Mouse (Mus musculus) adrenal gland, postnatal 25 days (tissue): ENCODE results near the gene Olfr54. TPM values are rescaled to one million over a fixed set of nuclear protein-coding genes. Genes with fewer than 3 reads are reported as not detected.
"Not testable (repeated sequence)": the region's sequence is repeated elsewhere in the genome, so short reads cannot be mapped to it uniquely, and the experiment has no call there.

Experiments used
- DNase-seq: peaks from one replicate; pipeline ENCODE4 v3.0.0; 2021; ENCODE audit warnings: mixed read lengths
- long read RNA-seq: library from polyadenylated mRNA; stranded (forward); transcript quantifications from one replicate; pipeline ENCODE4 v2.0.0, GENCODE M21; 2021
- total RNA-seq: library from RNA; stranded (reverse); gene quantifications from 2 replicates; pipeline ENCODE4 v1.2.3, GENCODE M21; 2021

Gene Olfr54
- total RNA-seq = 0.33 and 0.49 TPM in 2 replicates
- long read RNA-seq = 0 reads

- DNase-seq = no peak
These were observed at the start of gene Olfr54 for GRCm38 (mm10) chr11:51013936-51014335. TSS of gene Olfr54 (plus strand) at chr11:51014236.

DNA sequence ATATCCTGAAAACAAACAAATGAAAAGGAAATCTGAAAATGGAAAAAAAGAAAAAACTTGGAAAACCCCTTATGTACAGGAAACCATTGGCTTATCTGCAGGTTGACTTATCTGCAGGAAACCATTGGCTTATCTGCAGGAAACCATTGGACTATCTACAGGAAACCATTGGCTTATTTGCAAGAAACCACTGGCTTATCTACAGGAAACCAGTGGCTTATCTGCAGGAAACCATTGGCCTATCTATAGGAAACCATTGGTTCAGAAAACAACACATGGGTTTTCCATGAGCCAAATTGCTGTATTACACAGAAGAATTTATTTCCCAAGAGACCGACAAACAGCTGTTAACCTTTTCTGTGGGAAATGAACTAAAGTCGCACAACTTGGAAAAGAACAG lies 49.1 kb upstream of the Olfr54 start:
- DNase-seq = no peak

DNA sequence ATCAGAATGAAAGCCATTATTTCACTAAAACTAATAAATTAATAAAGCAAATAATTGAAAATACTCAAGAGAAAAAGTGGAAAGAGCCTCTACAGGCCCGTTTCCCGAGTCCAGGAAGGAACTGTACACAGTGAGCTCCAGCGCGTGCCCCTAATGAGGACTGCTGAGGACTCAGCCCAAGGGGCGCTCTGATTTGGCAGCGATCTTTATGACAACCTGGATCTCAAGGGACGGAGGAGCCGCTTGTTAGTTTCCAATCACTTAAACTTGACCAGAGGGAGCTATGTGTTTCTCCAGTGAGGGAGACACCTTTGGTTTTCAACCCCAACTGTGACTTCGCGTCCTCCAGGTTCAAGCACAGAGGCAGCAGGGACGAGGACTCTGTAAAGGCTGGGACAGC lies 47.8 kb upstream of the Olfr54 start, which contains the start of gene Olfr1378:
TSS of gene Olfr1378 (plus strand) at position 301 of the 400 bp plus-strand sequence.
- DNase-seq = no peak

DNA sequence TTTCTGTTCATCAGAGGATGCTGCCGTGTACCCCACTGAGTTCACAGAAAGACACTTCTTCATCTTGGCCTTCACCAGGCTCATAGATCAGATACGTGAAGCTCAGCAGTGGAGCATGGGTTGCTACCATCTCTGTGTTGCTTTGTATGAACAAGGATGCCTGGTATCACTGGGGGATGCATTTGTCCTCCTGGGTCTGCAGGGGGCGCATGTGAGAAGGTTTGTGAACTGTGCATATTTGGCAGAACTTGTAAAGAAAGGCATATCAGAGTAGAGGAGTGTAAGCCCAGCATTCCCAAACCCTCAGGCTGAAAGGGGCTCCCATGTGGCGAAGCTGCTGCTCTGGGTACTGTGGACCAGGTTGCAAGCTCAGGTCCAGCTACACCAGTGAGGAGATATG lies 36.8 kb upstream of the Olfr54 start:
- peak; percentile 46 for DNase-seq

DNA sequence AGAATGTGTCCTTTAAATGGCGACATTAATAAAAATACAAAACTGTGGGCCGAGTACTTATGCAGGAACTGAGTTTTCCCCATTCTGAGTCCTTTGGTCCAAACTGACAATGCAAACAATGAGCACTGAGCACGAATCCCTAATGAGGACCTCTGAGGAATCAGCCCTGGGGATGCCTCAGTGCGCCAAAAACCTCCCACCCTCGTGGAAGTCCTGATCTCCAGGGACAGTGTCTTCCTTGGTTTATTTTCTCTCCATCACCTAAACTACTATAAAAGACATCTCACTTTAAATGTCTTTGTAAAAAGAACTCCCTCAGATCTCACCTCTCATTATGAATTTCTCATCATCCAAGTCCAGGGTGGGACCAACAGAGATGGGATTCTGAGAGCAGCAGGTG lies 32.4 kb upstream of the Olfr54 start, which contains the start of gene Olfr1377:
TSS of gene Olfr1377 (plus strand) at position 301 of the 400 bp plus-strand sequence.
- DNase-seq = no peak

GRCm38 (mm10) chr11:51003296-51003695 lies 10.7 kb upstream of the Olfr54 start, which contains the start of gene Olfr51:
TSS of gene Olfr51 (plus strand) at chr11:51003596.
- no peak for DNase-seq

DNA sequence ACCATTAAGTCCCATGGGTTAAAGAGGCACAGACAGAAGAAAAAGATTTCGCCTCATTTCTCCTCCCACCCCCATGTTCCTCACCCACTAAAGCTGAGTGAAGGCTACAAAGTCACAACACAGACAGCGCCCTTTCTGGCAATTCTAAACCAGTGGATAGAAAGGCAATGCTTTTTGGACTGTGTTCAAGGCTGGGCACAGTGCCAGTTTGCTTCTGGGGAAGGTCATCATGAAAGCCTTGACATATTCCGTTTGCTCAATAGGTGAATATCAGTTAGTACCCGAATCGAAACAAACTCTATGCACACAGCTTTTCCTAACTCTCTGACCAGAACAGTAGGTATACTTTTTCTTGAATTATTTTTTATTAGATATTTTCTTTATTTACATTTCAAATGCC lies 2.2 kb upstream of the Olfr54 start:
- peak; percentile 93 for DNase-seq

DNA sequence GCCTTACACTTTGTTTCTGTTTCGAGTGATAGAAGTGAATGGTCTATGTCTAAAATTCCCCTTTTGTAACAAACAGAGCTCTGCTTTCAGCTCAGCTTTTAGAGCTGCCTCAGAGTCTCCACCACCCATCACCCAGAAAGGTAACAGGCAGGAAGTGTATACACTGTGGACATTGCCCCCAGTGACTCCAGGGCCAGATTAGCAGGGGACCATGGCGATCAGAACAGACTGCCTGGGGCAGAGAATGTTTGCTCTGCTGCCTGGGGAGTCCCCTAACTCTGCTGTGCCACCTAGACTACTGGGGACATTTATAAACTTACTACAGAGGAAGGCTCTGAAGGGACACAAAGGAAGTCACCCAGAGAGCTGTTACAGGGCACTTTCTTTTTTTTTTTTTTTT lies 2.3 kb downstream of the Olfr54 start:
- no peak for DNase-seq

DNA sequence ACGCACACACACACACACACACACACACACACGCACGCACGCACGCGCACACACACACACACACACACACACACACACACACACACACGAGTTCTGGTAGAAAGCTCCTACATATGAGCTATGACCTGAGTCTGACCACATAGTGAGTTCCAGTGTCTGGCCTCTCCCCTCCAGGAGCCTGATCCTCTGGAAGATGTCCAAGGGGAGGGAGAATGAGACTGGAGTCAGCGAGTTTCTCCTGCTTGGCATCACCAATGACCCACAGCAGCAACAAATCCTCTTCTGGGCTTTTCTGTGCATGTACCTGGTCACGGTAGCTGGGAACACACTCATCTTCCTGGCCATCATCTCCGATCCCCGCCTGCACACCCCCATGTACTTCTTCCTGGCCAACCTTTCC lies 12.8 kb downstream of the Olfr54 start:
- not testable (repeated sequence) for DNase-seq

GRCm38 (mm10) chr11:51029381-51029780 lies 15.3 kb downstream of the Olfr54 start:
- DNase-seq = not testable (repeated sequence)

GRCm38 (mm10) chr11:51030225-51030624 lies 16.2 kb downstream of the Olfr54 start:
- no peak for DNase-seq

DNA sequence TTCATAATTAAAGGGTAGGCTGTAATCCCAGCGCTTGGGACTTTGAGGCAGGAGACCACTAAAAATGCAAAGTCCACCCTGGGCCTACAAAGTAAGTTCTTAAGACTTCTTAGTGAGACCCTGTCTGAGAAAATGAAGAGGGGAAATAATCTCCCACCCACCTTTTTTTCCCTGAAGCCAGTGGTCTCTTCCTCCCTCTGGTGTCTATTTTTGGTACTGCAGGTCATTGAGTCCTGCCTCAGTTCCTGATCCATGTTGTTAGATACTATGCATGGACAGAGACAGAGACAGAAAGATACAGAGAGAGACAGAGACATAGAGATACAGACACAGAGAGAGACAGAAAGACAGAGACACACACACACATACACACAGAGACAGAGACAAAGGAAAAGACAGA lies 18.8 kb downstream of the Olfr54 start:
- DNase-seq = no peak

GRCm38 (mm10) chr11:51034141-51034540 lies 20.1 kb downstream of the Olfr54 start:
- DNase-seq = not testable (repeated sequence)

DNA sequence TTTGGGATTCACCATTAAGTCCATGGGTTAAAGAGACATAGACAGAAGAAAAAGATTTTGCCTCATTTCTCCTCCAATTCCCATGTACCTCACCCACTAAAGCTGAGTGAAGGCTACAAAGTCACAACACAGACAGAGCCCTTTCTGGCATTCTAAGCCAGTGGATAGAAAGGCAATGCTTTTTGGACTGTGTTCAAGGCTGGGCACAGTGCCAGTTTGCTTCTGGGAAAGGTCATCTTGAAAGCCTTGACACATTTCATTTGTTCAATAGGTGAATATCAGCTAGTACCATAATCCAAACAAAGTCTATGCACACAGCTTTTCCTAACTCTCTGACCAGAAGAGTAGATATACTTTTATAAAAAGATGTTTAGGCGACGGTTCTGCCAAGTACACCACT lies 21.9 kb downstream of the Olfr54 start:
- peak; percentile 85 for DNase-seq

DNA sequence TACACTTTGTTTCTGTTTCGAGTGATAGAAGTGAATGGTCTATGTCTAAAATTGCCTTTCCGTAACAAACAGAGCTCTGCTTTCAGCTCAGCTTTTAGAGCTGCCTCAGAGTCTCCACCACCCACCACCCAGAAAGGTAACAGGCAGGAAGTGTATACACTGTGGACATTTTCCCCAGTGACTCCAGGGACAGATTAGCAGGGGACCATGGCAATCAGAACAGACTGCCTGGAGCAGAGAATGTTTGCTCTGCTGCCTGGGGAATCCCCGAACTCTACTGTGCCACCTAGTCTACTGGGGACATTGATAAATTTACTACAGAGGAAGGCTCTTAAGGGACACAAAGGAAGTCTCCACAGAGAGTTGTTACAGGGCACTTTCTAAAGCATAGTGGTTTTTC lies 30.7 kb downstream of the Olfr54 start:
- DNase-seq = not testable (repeated sequence)

DNA sequence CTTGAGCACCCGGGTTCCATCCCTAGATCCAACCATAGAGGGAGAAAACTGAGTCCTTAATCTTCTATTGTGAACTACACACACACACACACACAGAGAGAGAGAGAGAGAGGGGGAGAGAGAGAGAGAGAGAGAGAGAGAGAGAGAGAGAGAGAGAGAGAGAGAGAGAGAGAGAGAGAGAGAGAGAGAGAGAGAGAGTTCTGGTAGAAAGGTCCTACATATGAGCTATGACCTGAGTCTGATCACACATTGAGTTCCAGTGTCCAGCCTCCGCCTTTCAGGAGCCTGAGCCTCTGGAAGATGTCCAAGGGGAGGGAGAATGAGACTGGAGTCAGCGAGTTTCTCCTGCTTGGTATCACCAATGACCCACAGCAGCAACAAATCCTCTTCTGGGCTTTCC lies 33.8 kb downstream of the Olfr54 start, which contains the start of gene Olfr1375:
TSS of gene Olfr1375 (plus strand) at position 301 of the 400 bp plus-strand sequence.
- DNase-seq = not testable (repeated sequence)

DNA sequence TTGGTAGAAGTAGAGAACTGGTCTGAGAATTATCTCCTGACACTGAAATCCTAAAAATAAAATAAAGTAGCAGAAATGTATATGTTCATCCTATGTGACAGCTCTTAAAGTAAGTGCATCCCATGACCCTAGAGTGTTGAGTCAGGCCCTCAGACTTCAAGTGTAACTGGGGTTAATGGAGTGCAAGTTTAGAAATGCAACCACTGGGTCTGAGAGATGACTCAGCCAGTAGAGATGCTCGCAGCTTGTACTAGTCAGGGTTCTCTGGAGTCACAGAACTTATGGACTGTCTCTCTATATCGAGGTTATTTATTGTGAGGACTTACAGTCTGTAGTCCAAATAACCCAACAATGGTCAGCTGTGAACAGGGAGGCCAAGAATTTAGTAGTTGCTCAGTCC lies 37.6 kb downstream of the Olfr54 start:
- no peak for DNase-seq

DNA sequence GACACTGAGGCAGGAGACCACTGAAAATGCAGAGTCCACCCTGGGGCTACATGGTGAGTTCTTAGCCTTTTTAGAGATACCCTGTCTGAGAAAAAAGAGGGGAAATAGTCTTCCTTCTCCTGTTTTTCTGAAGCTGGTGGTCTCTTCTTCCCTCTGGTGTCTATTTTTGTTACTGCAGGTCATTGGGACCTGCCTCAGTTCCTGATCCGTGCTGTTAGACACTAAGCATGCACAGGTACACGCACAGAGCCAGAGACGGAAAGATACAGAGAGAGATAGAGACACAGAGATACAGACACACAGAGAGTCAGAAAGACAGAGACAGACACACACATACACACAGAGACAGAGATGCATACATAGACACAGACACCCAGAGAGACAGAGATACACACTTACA lies 39.2 kb downstream of the Olfr54 start:
- DNase-seq = no peak

DNA sequence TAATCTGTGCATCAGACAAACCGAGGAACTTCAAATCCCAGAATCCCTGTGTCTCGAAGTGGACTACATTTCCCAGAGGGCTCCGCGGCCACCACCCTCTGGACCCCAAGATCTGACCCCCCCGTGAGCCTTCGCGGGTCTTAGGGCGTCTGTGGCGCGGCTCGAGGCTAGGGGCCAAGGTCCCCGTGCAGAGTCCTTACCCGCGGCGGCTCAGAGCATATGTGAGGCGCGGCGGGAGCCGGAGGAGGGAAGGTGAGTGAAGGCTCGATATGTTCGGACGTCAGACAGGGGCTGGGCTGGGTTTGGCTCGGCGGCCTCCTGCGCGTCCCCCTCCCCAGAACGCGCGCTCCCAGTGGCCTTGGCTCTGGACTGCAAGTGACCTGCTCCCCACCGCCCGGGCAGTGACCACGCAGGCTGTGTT lies 45.1 kb downstream of the Olfr54 start, which contains the start of gene Zfp354a:
TSS of gene Zfp354a (plus strand) at position 107 of the 421 bp plus-strand sequence.
- peak; percentile 74 for DNase-seq

GRCm38 (mm10) chr11:51059640-51060039 lies 45.6 kb downstream of the Olfr54 start:
- no peak for DNase-seq

GRCm38 (mm10) chr11:51060981-51061380 lies 46.9 kb downstream of the Olfr54 start:
- DNase-seq = peak; percentile 19

- DNase-seq = no peak
These were observed 49.2 kb downstream of the Olfr54 start for GRCm38 (mm10) chr11:51063276-51063675.

- DNase-seq = no peak
These were observed 49.8 kb downstream of the Olfr54 start for GRCm38 (mm10) chr11:51063841-51064240.
